Mouse (Mus musculus): Measurements from ENCODE around the gene Fyb2. TPM values are rescaled to one million over a fixed set of nuclear protein-coding genes. Genes with fewer than 3 reads are reported as not detected.
A peak's percentile ranks its signal among the peaks of the same experiment; 100 is the strongest.

Fyb2 gene
- total RNA-seq, 2 experiments from 2014 or later = not detected

DNA sequence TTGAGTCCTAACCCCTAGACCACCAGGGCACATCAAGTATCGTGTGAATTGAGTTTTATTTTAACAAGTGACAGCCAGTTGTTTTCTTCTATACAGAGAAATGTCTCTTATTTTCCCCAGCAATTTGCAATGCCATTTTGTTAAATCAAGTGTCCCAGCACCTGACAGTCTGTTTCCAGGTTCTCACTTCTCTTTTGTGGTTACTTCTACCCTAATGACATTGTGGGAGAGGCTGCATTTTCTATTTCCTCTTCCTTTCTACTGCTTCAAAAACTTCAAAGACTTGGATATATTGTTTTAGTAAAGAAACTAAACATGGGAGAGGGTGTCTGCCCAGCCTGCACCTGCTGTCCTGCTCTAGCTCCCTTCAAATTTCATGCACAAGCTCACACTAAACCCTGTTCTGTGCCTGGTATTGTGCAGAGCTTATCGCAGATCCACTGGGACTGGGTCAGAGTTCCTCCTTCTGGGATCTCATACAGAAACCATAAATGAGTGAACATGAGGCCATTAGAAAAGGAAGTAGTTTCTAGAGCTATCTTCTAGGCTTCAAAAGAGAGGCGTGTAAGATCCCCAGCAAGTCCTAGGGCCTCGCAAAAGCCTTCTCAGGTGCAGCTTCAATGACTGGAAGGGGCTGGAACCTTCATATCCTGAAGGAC lies 94.2 kb downstream of the Fyb2 start:
- no peak for DNase-seq

DNA sequence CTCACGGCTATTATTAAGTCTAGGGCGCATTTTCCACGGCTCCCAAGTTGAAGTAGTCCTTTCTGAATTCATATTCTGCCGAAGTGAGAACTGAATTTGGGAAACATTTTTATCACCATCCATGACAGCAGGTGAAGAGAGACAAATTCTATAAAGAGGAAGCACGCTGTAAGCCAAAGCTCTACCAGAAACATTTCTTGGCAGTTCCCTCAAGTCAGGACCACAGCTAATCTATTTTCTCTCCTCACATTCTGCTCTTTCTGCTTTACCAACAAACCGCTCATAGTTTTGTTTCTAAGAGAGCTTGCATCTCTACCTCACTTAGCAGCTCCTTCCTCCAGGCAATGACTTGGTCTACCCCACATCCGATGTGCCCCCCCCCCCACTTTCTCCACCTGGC lies 100.5 kb downstream of the Fyb2 start:
- no peak for DNase-seq

- no peak for DNase-seq
Measured at GRCm38 (mm10) chr4:105015496-105015895, 102.2 kb downstream of the Fyb2 start.

- DNase-seq = no peak
Measured at GRCm38 (mm10) chr4:105016006-105016613, 102.9 kb downstream of the Fyb2 start.

- no peak for DNase-seq
Measured at GRCm38 (mm10) chr4:105027278-105027677, 114.0 kb downstream of the Fyb2 start.

DNA sequence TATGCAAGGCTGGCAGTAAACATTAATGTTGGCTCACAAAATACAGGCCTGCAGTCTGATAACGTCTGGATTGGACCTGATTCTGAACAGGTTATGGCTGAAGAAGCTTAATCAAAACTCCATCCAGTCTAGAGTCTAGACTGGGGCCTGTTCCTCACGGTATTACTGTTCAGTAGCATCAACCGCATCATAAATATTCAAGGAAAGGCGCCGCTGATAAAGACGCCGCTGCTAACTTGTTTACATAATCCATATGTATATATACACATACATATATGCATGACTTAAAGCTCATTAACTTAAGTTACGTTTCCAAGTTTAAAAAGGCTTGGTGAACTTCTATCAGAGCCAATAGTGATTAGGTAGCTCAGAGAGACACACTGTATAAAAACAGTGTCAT lies 117.8 kb downstream of the Fyb2 start:
- no peak for DNase-seq

GRCm38 (mm10) chr4:105033153-105033552 lies 119.9 kb downstream of the Fyb2 start:
- no peak for DNase-seq

DNA sequence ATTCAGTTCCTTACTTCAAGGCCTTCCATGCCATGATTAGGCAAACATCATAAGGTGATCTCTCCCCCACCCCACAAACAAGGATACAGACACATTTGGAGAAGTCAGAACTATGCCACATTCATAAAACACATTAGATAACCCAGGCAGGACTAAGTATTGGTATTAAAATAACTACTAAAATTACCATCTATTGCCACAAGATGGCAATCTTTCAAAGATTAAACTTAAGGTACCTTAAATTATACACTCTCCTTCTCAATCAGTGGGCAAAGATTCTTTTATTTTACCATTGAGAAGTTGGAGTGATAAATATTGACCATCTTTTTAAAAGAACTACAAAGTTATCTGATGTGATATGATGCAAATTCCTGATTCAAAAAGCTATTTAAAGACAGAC lies 121.0 kb downstream of the Fyb2 start:
- peak in 1 of 2 experiments; percentile 26 for DNase-seq

GRCm38 (mm10) chr4:105050041-105050440 lies 136.8 kb downstream of the Fyb2 start:
- DNase-seq = no peak

GRCm38 (mm10) chr4:105051291-105051690 lies 138.0 kb downstream of the Fyb2 start:
- no peak for DNase-seq

Other genes starting within 250 kb of the Fyb2 start
- gene C8b, start 147.1 kb upstream of the Fyb2 start, total RNA-seq (2021) = not detected
- not detected for gene Gm17662, start 56.1 kb upstream of the Fyb2 start, total RNA-seq (2021)
- gene C8a, start 37.1 kb upstream of the Fyb2 start, total RNA-seq (2021) = not detected
- 10 to 100 TPM; 80.1 to 83.8 TPM for gene Prkaa2, start 196.4 kb downstream of the Fyb2 start, total RNA-seq (2021)
- 10 to 100 TPM; 56.4 to 57.5 TPM for gene Plpp3, start 243.9 kb downstream of the Fyb2 start, total RNA-seq (2021)